Mouse (Mus musculus): ENCODE results near the gene Bri3.
A peak's percentile ranks its signal among the peaks of the same experiment; 100 is the strongest.
"Not testable (repeated sequence)": the region's sequence is repeated elsewhere in the genome, so short reads cannot be mapped to it uniquely, and the experiment has no call there.

The Bri3 gene

GRCm38 (mm10) chr5:144358592-144358917, 114.3 kb downstream of the Bri3 start:
- no peak for DNase-seq (ENCODE audit: low read depth)

- DNase-seq (ENCODE audit: low read depth), result no peak
Measured at GRCm38 (mm10) chr5:144359886-144360285, 115.6 kb downstream of the Bri3 start.

GRCm38 (mm10) chr5:144360346-144360745, 116.1 kb downstream of the Bri3 start:
- DNase-seq (ENCODE audit: low read depth), result no peak

GRCm38 (mm10) chr5:144364680-144365357, 120.6 kb downstream of the Bri3 start:
- no peak for DNase-seq (ENCODE audit: low read depth)

- not testable (repeated sequence) for DNase-seq (ENCODE audit: low read depth)
Measured at GRCm38 (mm10) chr5:144366551-144366950, 122.3 kb downstream of the Bri3 start.

- no peak for DNase-seq (ENCODE audit: low read depth)
Measured at GRCm38 (mm10) chr5:144368661-144369205, 124.5 kb downstream of the Bri3 start.

- no peak for DNase-seq (ENCODE audit: low read depth)
Measured at GRCm38 (mm10) chr5:144370986-144371385, 126.7 kb downstream of the Bri3 start.

GRCm38 (mm10) chr5:144372177-144372576, 127.9 kb downstream of the Bri3 start:
- no peak for DNase-seq (ENCODE audit: low read depth)

- DNase-seq (ENCODE audit: low read depth), result no peak
Measured at GRCm38 (mm10) chr5:144372885-144373284, 128.6 kb downstream of the Bri3 start.

- no peak for DNase-seq (ENCODE audit: low read depth)
Measured at GRCm38 (mm10) chr5:144379431-144379830, 135.2 kb downstream of the Bri3 start.

GRCm38 (mm10) chr5:144380689-144381088, 136.5 kb downstream of the Bri3 start:
- DNase-seq (ENCODE audit: low read depth), result no peak

- DNase-seq (ENCODE audit: low read depth), result peak; percentile 37
Measured at GRCm38 (mm10) chr5:144381782-144382181, 137.5 kb downstream of the Bri3 start.

- peak; percentile 42 for DNase-seq (ENCODE audit: low read depth)
Measured at GRCm38 (mm10) chr5:144383936-144384335, 139.7 kb downstream of the Bri3 start.

- DNase-seq (ENCODE audit: low read depth), result peak; percentile 53
Measured at GRCm38 (mm10) chr5:144387851-144388250, 143.6 kb downstream of the Bri3 start.

- DNase-seq (ENCODE audit: low read depth), result no peak
Measured at GRCm38 (mm10) chr5:144394142-144394541, 149.9 kb downstream of the Bri3 start.

GRCm38 (mm10) chr5:144397566-144397965, 153.3 kb downstream of the Bri3 start:
- DNase-seq (ENCODE audit: low read depth), result no peak

GRCm38 (mm10) chr5:144400821-144401220, 156.6 kb downstream of the Bri3 start:
- DNase-seq (ENCODE audit: low read depth), result no peak

- DNase-seq (ENCODE audit: low read depth), result no peak
Measured at GRCm38 (mm10) chr5:144406256-144406655, 162.0 kb downstream of the Bri3 start.

GRCm38 (mm10) chr5:144410666-144411065, 166.4 kb downstream of the Bri3 start:
- no peak for DNase-seq (ENCODE audit: low read depth)

- no peak for DNase-seq (ENCODE audit: low read depth)
Measured at GRCm38 (mm10) chr5:144411702-144412101, 167.5 kb downstream of the Bri3 start.

GRCm38 (mm10) chr5:144412781-144413180, 168.5 kb downstream of the Bri3 start:
- no peak for DNase-seq (ENCODE audit: low read depth)

GRCm38 (mm10) chr5:144418456-144418855, 174.2 kb downstream of the Bri3 start:
- no peak for DNase-seq (ENCODE audit: low read depth)

GRCm38 (mm10) chr5:144420001-144420400, 175.8 kb downstream of the Bri3 start:
- no peak for DNase-seq (ENCODE audit: low read depth)

GRCm38 (mm10) chr5:144426697-144427096, 182.5 kb downstream of the Bri3 start:
- no peak for DNase-seq (ENCODE audit: low read depth)

All from induced T-regulatory cell, adult 2 months (primary cell).